Mouse (Mus musculus): Measurements from ENCODE around the gene Arhgap24. TPM values are rescaled to one million over a fixed set of nuclear protein-coding genes. Genes with fewer than 3 reads are reported as not detected.

Gene Arhgap24
- total RNA-seq, 2 experiments from 2014 or later = 5.9 to 6.1 TPM

GRCm38 (mm10) chr5:102801469-102801868, 320.3 kb downstream of the Arhgap24 start:
- no peak overlapping the region for H3K4me3 ChIP-seq
- no peak for TF ChIP-seq CTCF (IDR thresholded peaks at IDR 0.05)
- no peak overlapping the region for H3K27ac ChIP-seq
- intact Hi-C loops (cut with DNase I) = no loop called here
- no peak for DNase-seq (ENCODE audit: extremely low spot score in 1 of 2, low spot score in 2 of 2)

GRCm38 (mm10) chr5:102802833-102803232, 321.6 kb downstream of the Arhgap24 start:
- no peak for DNase-seq (ENCODE audit: extremely low spot score in 1 of 2, low spot score in 2 of 2)
- intact Hi-C loops (cut with DNase I) = no loop called here
- no peak overlapping the region for H3K27ac ChIP-seq
- H3K4me3 ChIP-seq = no peak overlapping the region
- TF ChIP-seq CTCF (IDR thresholded peaks at IDR 0.05) = no peak

DNA sequence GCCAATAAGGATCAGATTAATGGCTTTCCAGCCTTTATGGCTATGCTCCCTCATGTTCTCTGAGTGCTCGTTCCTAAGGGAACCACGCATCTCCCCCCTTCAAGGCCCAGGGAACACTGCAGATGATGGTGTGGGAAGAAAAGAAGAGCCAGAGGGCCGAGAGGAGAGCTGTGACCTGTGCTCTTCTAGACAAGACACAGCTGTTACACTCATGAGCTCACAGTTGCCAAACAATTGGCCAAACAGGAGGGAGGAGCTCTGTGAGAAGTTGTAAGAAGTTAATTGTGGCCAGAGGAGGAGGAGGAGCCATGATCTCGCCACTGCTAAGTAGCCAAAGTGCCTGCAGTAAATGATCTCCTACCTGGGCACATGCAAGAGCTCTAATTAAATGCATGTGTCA, 322.5 kb downstream of the Arhgap24 start:
- Histone ChIP-seq H3K4me3 (no peak overlapping the region), H3K27ac (no peak overlapping the region)
- no peak for TF ChIP-seq CTCF (IDR thresholded peaks at IDR 0.05)
- DNase-seq (ENCODE audit: extremely low spot score in 1 of 2, low spot score in 2 of 2) = no peak
- intact Hi-C loops (cut with DNase I) = no loop called here

- no peak for DNase-seq (ENCODE audit: extremely low spot score in 1 of 2, low spot score in 2 of 2)
- TF ChIP-seq CTCF (IDR thresholded peaks at IDR 0.05) = no peak
- intact Hi-C loops (cut with DNase I) = no loop called here
- Histone ChIP-seq H3K4me3 (no peak overlapping the region), H3K27ac (no peak overlapping the region)
Measured at GRCm38 (mm10) chr5:102807518-102807917, 326.3 kb downstream of the Arhgap24 start.

GRCm38 (mm10) chr5:102810366-102810957, 329.3 kb downstream of the Arhgap24 start:
- Histone ChIP-seq H3K27ac (no peak overlapping the region), H3K4me3 (no peak overlapping the region)
- TF ChIP-seq CTCF (IDR thresholded peaks at IDR 0.05) = no peak
- DNase-seq (ENCODE audit: extremely low spot score in 1 of 2, low spot score in 2 of 2) = no peak
- intact Hi-C loops (cut with DNase I) = no loop called here

GRCm38 (mm10) chr5:102813271-102813670, 332.1 kb downstream of the Arhgap24 start:
- no peak for DNase-seq (ENCODE audit: extremely low spot score in 1 of 2, low spot score in 2 of 2)
- no peak for TF ChIP-seq CTCF (IDR thresholded peaks at IDR 0.05)
- intact Hi-C loops (cut with DNase I) = no loop called here
- H3K4me3 ChIP-seq = no peak overlapping the region
- no peak overlapping the region for H3K27ac ChIP-seq

- intact Hi-C loops (cut with DNase I) = no loop called here
- Histone ChIP-seq H3K27ac (no peak overlapping the region), H3K4me3 (no peak overlapping the region)
- no peak for DNase-seq (ENCODE audit: extremely low spot score in 1 of 2, low spot score in 2 of 2)
- no peak for TF ChIP-seq CTCF (IDR thresholded peaks at IDR 0.05)
Measured at GRCm38 (mm10) chr5:102817641-102818040, 336.4 kb downstream of the Arhgap24 start.

DNA sequence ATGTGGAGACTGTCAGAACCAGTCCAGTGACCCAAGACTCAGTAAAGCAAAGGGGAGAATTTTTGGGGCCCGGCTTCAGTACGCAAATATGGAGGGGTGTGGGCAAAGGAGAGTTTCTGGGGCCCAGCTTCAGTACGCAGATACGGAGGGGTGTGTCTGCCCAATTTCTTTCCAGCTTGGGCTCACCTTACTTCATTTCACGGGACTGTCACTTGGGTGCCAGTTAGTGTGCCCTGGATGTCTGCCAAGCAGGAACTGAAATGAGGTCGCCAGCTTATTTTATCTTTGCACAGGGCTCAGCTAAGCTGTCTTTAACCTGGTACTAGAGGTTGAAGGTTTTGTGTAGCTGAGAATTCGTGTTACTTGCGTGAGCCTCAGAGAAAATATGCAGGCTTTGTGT, 344.3 kb downstream of the Arhgap24 start:
- TF ChIP-seq CTCF (IDR thresholded peaks at IDR 0.05) = no peak
- intact Hi-C loops (cut with DNase I) = no loop called here
- no peak for DNase-seq (ENCODE audit: extremely low spot score in 1 of 2, low spot score in 2 of 2)
- Histone ChIP-seq H3K4me3 (no peak overlapping the region), H3K27ac (no peak overlapping the region)

- H3K4me3 ChIP-seq = no peak overlapping the region
- no peak for DNase-seq (ENCODE audit: extremely low spot score in 1 of 2, low spot score in 2 of 2)
- no peak overlapping the region for H3K27ac ChIP-seq
- intact Hi-C loops (cut with DNase I) = no loop called here
- no peak for TF ChIP-seq CTCF (IDR thresholded peaks at IDR 0.05)
Measured at GRCm38 (mm10) chr5:102839071-102839470, 357.9 kb downstream of the Arhgap24 start.

- Histone ChIP-seq H3K27ac (no peak overlapping the region), H3K4me3 (no peak overlapping the region)
- intact Hi-C loops (cut with DNase I) = no loop called here
- TF ChIP-seq CTCF (IDR thresholded peaks at IDR 0.05) = no peak
- no peak for DNase-seq (ENCODE audit: extremely low spot score in 1 of 2, low spot score in 2 of 2)
Measured at GRCm38 (mm10) chr5:102843934-102844709, 362.9 kb downstream of the Arhgap24 start.

DNA sequence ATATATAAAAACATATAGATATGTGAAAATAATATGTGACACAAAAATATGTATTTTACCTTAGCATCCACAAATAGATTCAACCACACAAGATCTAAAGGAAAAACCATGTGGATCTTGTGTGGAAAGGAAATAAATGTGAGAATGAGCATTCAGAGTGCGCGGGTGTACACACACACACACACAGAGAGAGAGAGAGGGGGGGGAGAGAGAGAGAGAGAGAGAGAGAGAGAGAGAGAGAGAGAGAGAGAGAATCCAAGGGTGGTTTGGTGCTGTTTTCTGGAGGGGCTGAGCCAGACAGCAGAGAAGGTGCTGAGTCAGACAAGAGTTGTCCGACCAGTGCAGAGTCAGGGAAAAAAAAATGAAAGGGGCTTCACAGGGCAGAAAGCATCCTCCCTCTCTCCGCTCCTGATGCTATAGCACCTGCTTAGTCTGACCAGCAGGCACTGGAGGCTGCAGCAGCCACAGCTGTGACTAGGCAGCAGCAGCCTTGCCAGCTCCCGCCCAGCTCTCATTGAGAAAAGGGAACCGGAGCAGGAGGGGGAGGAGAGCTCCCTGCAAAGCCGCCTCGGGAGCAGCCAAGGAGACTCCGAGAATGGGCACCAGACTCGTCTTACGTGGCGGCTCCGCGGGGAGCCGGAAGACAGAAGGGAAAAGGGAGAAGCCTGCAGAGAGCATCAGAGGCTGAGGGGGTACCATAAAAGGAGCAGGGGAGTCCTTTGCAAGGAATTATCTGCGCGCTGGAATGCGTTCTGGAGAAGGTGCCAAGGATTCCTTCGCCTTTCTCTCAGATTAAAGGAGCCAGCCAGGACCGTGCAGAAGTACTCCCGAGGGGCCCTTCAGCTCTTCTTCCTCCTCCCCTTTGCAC, 363.8 kb downstream of the Arhgap24 start:
- TF ChIP-seq CTCF (IDR thresholded peaks at IDR 0.05) = peak; percentile 12; the same call in 1 of the 2 replicates
- intact Hi-C loops (cut with DNase I) = no loop called here
- peak overlapping the region; percentile 53 for H3K4me3 ChIP-seq
- peak overlapping the region; percentile 79 for H3K27ac ChIP-seq
- DNase-seq (ENCODE audit: extremely low spot score in 1 of 2, low spot score in 2 of 2) = peak; percentile 78 to 80

- H3K27ac ChIP-seq = peak overlapping the region; percentile 79
- no peak for TF ChIP-seq CTCF (IDR thresholded peaks at IDR 0.05)
- peak overlapping the region; percentile 53 for H3K4me3 ChIP-seq
- no peak for DNase-seq (ENCODE audit: extremely low spot score in 1 of 2, low spot score in 2 of 2)
- intact Hi-C loops (cut with DNase I) = no loop called here
Measured at GRCm38 (mm10) chr5:102845800-102846199, 364.6 kb downstream of the Arhgap24 start.
